Mouse (Mus musculus): ENCODE data around the gene Pde4b. TPM values are rescaled to one million over a fixed set of nuclear protein-coding genes. Genes with fewer than 3 reads are reported as not detected.

Pde4b gene
- total RNA-seq, 1 experiment from 2014 or later, result 3.7 TPM

GRCm38 (mm10) chr4:102507753-102508152, 420.4 kb downstream of the Pde4b start:
- DNase-seq, result no peak

DNA sequence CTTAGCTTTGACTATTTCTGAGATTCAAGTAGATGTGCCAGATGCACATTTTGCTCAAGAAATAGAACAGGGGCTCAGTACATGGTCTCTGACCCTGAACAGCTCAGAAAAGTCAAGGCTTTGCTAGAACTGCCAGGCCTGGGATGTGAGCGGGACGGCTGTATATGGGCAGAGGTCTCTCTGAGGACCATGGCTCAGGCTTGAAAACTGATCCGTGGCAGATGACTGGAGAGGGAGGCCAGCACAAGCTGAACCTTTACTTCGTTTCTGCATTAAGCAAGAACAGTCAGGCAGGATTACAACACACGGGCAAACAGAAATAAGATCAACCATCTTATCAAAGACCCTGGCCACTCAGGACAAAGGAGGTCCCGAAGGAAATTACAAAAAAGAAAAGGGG, 422.7 kb downstream of the Pde4b start:
- DNase-seq, result no peak

- peak; percentile 62 for DNase-seq
Observed at GRCm38 (mm10) chr4:102510939-102511391, 423.6 kb downstream of the Pde4b start.

DNA sequence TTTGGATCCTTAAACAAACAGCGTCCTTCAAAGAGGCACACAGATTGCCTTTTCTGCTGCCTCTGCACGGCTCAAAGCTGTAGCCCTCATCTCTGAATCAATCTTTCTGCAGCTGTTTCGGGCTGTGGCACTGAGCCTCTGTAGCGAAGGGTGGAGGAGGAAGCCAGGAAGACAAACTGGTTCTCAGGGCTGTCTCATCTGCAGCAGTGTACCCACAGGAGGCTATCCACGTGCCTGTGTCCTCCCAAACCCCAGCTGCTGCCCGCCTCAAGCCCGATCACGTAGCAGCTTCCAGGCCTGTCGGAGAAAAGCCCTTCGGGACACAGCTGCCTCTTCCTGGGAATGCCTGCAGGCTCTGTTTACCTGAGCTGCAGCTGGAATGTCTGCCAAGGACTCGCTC, 424.2 kb downstream of the Pde4b start:
- peak; percentile 29 for DNase-seq

DNA sequence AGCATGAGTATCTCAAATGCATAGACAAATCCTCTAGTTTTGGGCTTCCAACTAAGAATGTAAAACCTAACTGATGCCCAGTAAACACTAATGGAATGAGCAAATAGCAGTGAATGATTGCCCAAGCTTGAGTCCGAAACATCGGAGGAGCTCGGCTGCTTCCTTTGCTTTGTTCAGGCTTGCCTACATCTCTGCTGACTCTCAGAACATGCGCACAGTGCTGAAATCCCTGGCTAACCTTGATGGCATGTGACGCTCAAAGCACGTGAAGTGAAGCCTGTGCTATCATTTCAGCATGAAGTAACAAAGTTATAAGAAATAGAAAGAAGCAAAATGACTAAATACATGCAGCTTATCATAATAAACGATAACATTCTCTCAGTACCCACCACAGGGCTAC, 425.6 kb downstream of the Pde4b start:
- no peak for DNase-seq

DNA sequence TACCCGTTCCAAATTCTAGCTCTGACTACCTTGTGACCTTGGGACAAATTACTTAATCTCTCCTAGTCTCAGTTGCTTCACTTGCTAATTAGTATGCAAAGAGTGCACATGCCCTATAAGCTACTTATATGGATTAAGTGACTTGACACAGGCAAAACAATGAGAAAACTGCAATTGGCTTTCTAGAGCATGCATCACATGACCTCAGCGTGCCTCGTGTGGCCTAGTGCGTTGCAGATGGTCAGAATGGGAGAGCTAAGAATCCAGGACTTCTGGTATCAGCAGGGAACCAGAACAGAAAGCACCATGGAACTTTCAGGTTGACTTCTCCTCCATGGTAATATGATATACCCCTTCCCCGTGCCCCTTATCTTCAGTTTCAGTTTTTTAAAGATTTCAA, 426.2 kb downstream of the Pde4b start:
- no peak for DNase-seq

- no peak for DNase-seq
Observed at GRCm38 (mm10) chr4:102514972-102515835, 427.9 kb downstream of the Pde4b start.

- no peak for DNase-seq
Observed at GRCm38 (mm10) chr4:102516395-102516794, 429.1 kb downstream of the Pde4b start.

GRCm38 (mm10) chr4:102516982-102517630, 429.8 kb downstream of the Pde4b start:
- DNase-seq, result peak; percentile 7

DNA sequence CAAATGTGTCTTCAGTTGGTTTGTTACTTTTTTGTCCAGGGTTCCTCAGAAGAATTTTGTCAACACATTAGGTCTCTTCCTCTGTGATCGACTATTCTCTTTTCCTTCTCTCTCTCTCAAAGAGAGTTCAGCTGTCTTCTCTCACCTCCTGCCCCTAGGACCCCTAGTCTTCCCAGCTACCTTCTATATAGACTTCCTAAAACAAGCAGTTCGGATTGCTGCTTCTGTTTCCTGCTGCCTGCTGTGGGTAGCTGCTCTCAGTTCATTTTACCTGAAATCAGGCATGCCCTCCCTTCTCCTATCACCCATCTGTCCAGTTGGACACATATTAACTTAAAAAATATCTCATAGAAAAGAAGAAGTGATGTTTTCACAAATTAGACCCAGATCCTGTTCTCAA, 430.3 kb downstream of the Pde4b start:
- DNase-seq, result no peak

GRCm38 (mm10) chr4:102518341-102518740, 431.0 kb downstream of the Pde4b start:
- DNase-seq, result no peak

DNA sequence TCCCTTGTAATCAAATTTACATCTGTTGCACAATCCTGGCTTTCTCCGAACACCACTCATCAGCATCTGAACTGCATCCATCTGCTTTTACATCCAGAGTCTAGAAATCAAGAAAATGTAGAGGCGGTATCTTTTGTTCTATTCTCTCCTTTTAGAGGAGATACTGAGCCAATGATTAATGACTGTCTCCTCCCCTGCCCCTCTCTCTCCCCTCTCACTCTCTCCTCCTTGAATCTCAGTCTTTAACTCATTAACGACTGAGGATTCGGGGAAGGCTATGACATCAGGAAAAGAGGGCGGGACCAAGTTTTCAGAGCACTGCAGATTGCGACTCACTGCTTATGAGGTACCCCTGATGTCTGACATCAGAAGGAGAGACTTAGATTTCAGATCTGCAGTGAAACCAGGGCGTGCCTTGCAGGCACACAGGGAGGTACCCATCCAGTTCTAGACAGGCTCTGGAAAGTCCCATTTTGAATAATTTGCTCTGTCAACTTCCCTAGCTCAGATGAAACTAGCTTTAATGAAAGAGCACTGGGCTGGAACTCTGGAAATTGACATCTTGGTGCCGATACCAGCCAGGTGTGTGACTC, 433.4 kb downstream of the Pde4b start:
- no peak for DNase-seq

- no peak for DNase-seq
Observed at GRCm38 (mm10) chr4:102521434-102521833, 434.1 kb downstream of the Pde4b start.

GRCm38 (mm10) chr4:102527361-102527760, 440.0 kb downstream of the Pde4b start:
- no peak for DNase-seq

DNA sequence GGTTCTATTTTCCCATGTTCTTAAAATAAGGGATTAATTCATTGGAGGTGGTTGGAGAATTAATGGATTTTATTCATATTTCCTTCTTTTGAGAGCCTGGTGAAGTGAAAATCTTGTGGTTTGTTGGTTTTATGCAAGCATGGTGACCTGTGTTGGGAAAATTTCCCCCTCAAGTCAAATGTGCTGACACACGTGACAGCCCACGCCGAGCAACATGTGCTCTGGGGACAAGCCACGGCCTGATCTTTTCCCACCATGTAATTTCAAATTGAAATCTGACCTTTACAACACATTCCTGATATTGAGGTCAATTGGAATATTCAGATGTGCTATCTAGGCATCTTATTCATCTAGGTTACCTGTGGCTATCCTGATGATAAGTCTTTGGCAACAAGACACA, 443.5 kb downstream of the Pde4b start:
- no peak for DNase-seq

GRCm38 (mm10) chr4:102531729-102532128, 444.4 kb downstream of the Pde4b start:
- DNase-seq, result no peak

DNA sequence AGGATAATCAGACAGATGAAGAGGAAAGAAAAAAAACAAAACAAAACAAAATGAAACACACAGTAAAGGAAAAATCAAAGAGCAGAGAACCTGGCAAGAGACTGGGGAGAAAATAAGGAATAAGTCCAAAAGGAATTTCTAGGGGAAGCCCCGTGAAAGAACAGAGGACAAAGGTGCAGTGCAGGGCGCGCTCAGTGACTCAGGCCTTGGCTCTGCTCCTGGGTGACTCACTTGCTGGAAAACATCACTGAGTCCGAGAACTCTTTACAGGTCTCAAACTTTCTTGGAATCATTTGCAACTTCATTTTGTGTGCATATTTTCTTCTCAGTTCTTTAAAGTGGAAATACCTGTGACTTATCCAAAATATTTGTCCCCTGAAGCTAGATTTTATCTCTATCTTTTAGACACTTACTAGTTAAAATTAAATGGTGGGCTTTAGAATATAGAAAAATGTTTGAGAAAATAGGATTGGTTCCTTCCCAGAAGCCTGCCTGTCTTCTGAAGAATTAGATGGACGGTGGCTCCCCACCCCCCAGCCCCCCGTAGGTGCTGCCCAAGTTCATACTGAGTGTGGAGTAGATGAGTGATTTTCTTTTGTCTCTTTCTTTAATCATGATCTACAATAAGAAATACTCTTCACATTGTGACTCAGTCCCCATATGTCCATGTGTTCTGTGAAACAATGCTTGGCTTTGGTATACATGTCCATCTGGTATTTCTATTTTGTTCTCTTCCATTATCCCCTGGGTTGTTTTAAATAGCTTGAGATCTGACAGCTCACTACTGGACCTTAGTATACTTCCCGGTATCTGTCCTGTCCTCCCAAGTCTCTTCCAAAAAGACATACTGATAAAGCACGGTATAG, 446.1 kb downstream of the Pde4b start:
- peak; percentile 79 for DNase-seq

DNA sequence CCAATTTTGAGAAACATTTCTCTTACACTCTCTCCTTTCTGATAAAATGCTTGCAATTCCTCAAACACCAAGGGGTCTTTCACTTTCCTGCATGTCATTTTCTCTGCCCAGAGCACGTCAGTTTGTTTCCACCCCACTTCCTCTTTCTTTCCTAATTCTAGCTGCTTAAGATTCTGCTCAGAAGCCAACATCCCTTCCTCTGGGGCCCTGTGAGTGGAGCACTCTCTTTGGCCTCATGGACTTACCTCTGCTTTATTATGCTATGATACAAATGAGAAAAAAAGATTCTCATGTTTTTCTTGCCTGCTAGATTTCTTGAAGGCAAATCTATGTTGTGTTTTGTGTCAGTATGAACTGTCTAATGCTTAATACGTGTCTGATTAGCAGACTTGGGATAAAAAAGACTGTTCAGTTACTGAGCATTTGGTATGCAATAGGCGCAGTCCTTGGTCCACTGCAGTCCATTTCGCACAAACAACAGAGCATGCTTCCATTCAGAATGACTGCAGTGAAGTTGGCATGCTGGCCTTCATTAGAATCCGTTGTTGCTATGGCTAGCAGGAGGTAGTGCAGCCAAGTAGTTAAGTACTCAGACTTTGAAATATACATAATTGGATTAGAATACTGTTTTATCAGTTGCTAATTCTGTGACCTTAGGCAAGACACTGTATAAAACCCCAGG, 446.8 kb downstream of the Pde4b start:
- no peak for DNase-seq

GRCm38 (mm10) chr4:102535886-102536285, 448.5 kb downstream of the Pde4b start:
- DNase-seq, result no peak

- no peak for DNase-seq
Observed at GRCm38 (mm10) chr4:102538266-102538665, 450.9 kb downstream of the Pde4b start.

GRCm38 (mm10) chr4:102538793-102539192, 451.4 kb downstream of the Pde4b start:
- no peak for DNase-seq

All from adrenal gland, postnatal 25 days (tissue).